Mouse (Mus musculus) CD4-positive naive resting alpha-beta T cell, adult 57 days (primary cell): ENCODE data around the gene Dnajb3. TPM values are rescaled to one million over a fixed set of nuclear protein-coding genes. Genes with fewer than 3 reads are reported as not detected.

Experiments
- total RNA-seq: library from RNA; stranded (reverse); gene quantifications from one replicate; pipeline ENCODE4 v1.2.4, GENCODE M21; 2023

Gene Dnajb3
- total RNA-seq: 1.2 TPM

GRCm38 (mm10) chr1:88205294-88205922, at the start of gene Dnajb3:
Gene Dnajb3, minus strand, starts transcription at chr1:88205782.

GRCm38 (mm10) chr1:88226670-88227379, 21.2 kb upstream of the Dnajb3 start, which contains the start of gene Mroh2a:
Gene Mroh2a, plus strand, starts transcription at chr1:88226986.

GRCm38 (mm10) chr1:88211812-88212211, 6.2 kb upstream of the Dnajb3 start, which contains the start of gene Ugt1a1:
Gene Ugt1a1, plus strand, starts transcription at chr1:88211959.

GRCm38 (mm10) chr1:88200456-88200855, 5.1 kb downstream of the Dnajb3 start, which contains the start of gene Ugt1a2:
Gene Ugt1a2, plus strand, starts transcription at chr1:88200601.

GRCm38 (mm10) chr1:88165711-88166110, 39.9 kb downstream of the Dnajb3 start, which contains the start of gene Ugt1a5:
Gene Ugt1a5, plus strand, starts transcription at chr1:88166012.

Other genes starting within 250 kb of the Dnajb3 start
- 28.5 TPM for gene Usp40, start 197.2 kb downstream of the Dnajb3 start, total RNA-seq
- not detected for gene Ugt1a10, start 150.4 kb downstream of the Dnajb3 start, total RNA-seq
- not detected for gene Ugt1a9, start 135.0 kb downstream of the Dnajb3 start, total RNA-seq
- gene Ugt1a8, start 118.0 kb downstream of the Dnajb3 start, total RNA-seq: not detected
- 0.30 TPM for gene Ugt1a7c, start 110.7 kb downstream of the Dnajb3 start, total RNA-seq
- 0.59 TPM for gene Ugt1a6b, start 102.5 kb downstream of the Dnajb3 start, total RNA-seq
- gene Ugt1a6a, start 71.0 kb downstream of the Dnajb3 start, total RNA-seq: 0.86 TPM
- gene Ugt1a5, start 39.8 kb downstream of the Dnajb3 start, total RNA-seq: not detected
- not detected for gene Ugt1a2, start 5.2 kb downstream of the Dnajb3 start, total RNA-seq
- gene Ugt1a1, start 6.2 kb upstream of the Dnajb3 start, total RNA-seq: not detected
- gene Mroh2a, start 21.2 kb upstream of the Dnajb3 start, total RNA-seq: 0.18 TPM
- 164 TPM for gene Hjurp, start 71.9 kb upstream of the Dnajb3 start, total RNA-seq
- not detected for gene Trpm8, start 71.9 kb upstream of the Dnajb3 start, total RNA-seq
- gene Spp2, start 201.2 kb upstream of the Dnajb3 start, total RNA-seq: not detected